Mouse (Mus musculus): Measurements from ENCODE around the gene Cyb5d2. TPM values are rescaled to one million over a fixed set of nuclear protein-coding genes. Genes with fewer than 3 reads are reported as not detected.

Gene Cyb5d2
- total and polyA plus RNA-seq, 3 experiments: 2.4 to 3.9 (median 3.9) TPM

DNA sequence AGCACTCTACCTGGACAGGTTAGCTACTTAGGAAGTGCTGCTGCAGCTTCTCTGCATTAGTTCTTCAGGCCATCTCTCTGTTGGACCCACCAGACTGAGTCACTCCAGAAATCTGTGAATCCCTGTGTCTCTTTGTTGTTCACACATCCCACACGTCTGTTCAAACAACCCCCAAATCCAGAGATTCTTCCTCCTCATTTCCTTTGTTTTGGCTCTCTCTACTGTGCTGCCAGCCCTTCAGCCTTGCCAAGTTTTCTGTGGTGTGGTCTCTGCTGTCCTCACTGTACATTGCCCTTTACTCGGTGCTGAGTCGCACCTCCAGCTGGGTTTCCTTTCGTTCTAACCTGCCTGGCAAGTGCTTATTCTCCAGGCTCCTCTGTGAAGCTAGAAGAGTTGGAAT is 31.7 kb downstream of the Cyb5d2 start:
- in situ Hi-C loops (cut with MboI; ENCODE audit: low pct_ligation_motif_present, low pct_unique_long_range_greater_than_20kb, low sequenced_read_pairs): no loop called here

DNA sequence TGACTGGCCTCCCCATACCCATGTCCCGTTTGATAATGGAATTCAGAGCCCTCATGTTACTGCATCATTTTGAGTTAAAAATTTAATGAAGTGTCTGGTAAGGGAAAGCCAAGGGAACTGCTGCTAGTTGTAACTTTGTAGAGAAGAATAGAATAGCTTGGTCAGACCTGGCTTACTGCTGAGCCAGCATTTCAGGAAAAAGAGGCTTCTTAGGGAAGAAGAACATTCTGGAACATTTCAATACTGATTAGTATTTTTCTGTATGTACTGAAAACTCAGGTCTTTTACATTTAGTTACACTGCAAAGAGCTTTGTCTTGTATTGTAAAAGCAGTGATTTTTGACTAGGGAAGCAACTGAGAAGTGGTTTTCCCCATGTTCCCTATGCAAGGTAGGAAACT is 35.2 kb downstream of the Cyb5d2 start:
- no peak overlapping the region for H3K27ac ChIP-seq (ENCODE audit: insufficient read depth, low read depth)
- H3K79me2 ChIP-seq (replicated peaks; ENCODE audit: control insufficient read depth, extremely low read depth, insufficient read depth, poor library complexity, severe bottlenecking): no peaks in the 10 kb centered on the region
- H3K4me3 ChIP-seq (replicated peaks in 1 of 3; ENCODE audit: low read depth in 2 of 3, low read length in 2 of 3, poor library complexity in 1 of 3): no peak overlapping the region
- no peaks in the 10 kb centered on the region for H3K9me3 ChIP-seq (replicated peaks; ENCODE audit: low read length)
- H3K27me3 ChIP-seq (replicated peaks): no peaks in the 10 kb centered on the region
- no peaks in the 10 kb centered on the region for H3K4me1 ChIP-seq (ENCODE audit: control insufficient read depth in 1 of 2, insufficient read depth in 2 of 2)
- in situ Hi-C loops (cut with MboI; ENCODE audit: low pct_ligation_motif_present, low pct_unique_long_range_greater_than_20kb, low sequenced_read_pairs): no loop called here
- TF ChIP-seq GABPA (IDR thresholded peaks at IDR 0.05; ENCODE audit: insufficient replicate concordance, low read depth, low read length) (no peak), MAFK (IDR thresholded peaks at IDR 0.05; ENCODE audit: insufficient replicate concordance, low read length) (peak; percentile 76)
- dilution Hi-C loops (cut with MboI; ENCODE audit: extremely low pct_ligation_motif_present, extremely low pct_unique_long_range_greater_than_20kb, low sequenced_read_pairs): no loop called here
- peaks cover 81 to 88% of the 10 kb centered on the region in 2 experiments for H3K36me3 ChIP-seq (replicated peaks in 1 of 2; ENCODE audit: control insufficient read depth in 1 of 2, insufficient read depth in 1 of 2, low read length in 1 of 2)
- DNase-seq (ENCODE audit: extremely low read depth): no peak
- no peak overlapping the region for H3K4me2 ChIP-seq (ENCODE audit: insufficient read depth, low read depth, poor library complexity, severe bottlenecking)
- H3K9ac ChIP-seq (ENCODE audit: insufficient read depth, low read depth): no peak overlapping the region

More for the DNA sequence above, 31.7 kb downstream of the Cyb5d2 start:
- H3K27ac ChIP-seq (ENCODE audit: insufficient read depth, low read depth): no peak overlapping the region
- no peak overlapping the region for H3K9ac ChIP-seq (ENCODE audit: insufficient read depth, low read depth)
- no peaks in the 10 kb centered on the region for H3K27me3 ChIP-seq (replicated peaks)
- H3K4me1 ChIP-seq (ENCODE audit: control insufficient read depth in 1 of 2, insufficient read depth in 2 of 2): no peaks in the 10 kb centered on the region
- dilution Hi-C loops (cut with MboI; ENCODE audit: extremely low pct_ligation_motif_present, extremely low pct_unique_long_range_greater_than_20kb, low sequenced_read_pairs): no loop called here
- no peak overlapping the region for H3K4me3 ChIP-seq (replicated peaks in 1 of 3; ENCODE audit: low read depth in 2 of 3, low read length in 2 of 3, poor library complexity in 1 of 3)
- TF ChIP-seq KAT2A (IDR thresholded peaks at IDR 0.05; ENCODE audit: insufficient replicate concordance, low read length) (no peak), NELFE (IDR thresholded peaks at IDR 0.05; ENCODE audit: low read depth, low read length) (no peak), NRF1 (IDR thresholded peaks at IDR 0.05; ENCODE audit: low read depth, low read length) (no peak), MEF2A (IDR thresholded peaks at IDR 0.05; ENCODE audit: borderline replicate concordance, low read depth, low read length) (no peak), ZNF384 (IDR thresholded peaks at IDR 0.05; ENCODE audit: low read depth, low read length) (no peak), MYC (IDR thresholded peaks at IDR 0.05; ENCODE audit: low read depth, low read length) (no peak), RCOR1 (conservative IDR thresholded peaks at IDR 0.05; ENCODE audit: low read depth, low read length) (no peak), ZC3H11A (IDR thresholded peaks at IDR 0.05; ENCODE audit: low read depth, low read length) (no peak), POLR2AphosphoS2 (IDR thresholded peaks at IDR 0.05; ENCODE audit: low read depth, low read length) (no peak), MAZ (IDR thresholded peaks at IDR 0.05; ENCODE audit: low read depth, low read length) (no peak), ETS1 (conservative IDR thresholded peaks at IDR 0.05; ENCODE audit: low read depth, low read length) (no peak), PAX5 (IDR thresholded peaks at IDR 0.05; ENCODE audit: low read length) (no peak), ELF1 (IDR thresholded peaks at IDR 0.05; ENCODE audit: low read depth, low read length) (no peak), TBP (conservative IDR thresholded peaks at IDR 0.05; ENCODE audit: low read depth, low read length) (no peak), IRF4 (IDR thresholded peaks at IDR 0.05; ENCODE audit: low read depth, low read length) (no peak), HCFC1 (IDR thresholded peaks at IDR 0.05; ENCODE audit: low read depth, low read length) (no peak), BHLHE40 (IDR thresholded peaks at IDR 0.05; ENCODE audit: low read depth, low read length) (no peak), ZKSCAN1 (IDR thresholded peaks at IDR 0.05; ENCODE audit: borderline replicate concordance, low read depth, low read length) (no peak)
- H3K79me2 ChIP-seq (replicated peaks; ENCODE audit: control insufficient read depth, extremely low read depth, insufficient read depth, poor library complexity, severe bottlenecking): no peaks in the 10 kb centered on the region
- H3K36me3 ChIP-seq (replicated peaks in 1 of 2; ENCODE audit: control insufficient read depth in 1 of 2, insufficient read depth in 1 of 2, low read length in 1 of 2): peaks cover 75 to 80% of the 10 kb centered on the region in 2 experiments
- no peak for DNase-seq (ENCODE audit: extremely low read depth)
- H3K4me2 ChIP-seq (ENCODE audit: insufficient read depth, low read depth, poor library complexity, severe bottlenecking): no peak overlapping the region
- no peaks in the 10 kb centered on the region for H3K9me3 ChIP-seq (replicated peaks; ENCODE audit: low read length)
